Mouse (Mus musculus): ENCODE data around the gene Obscn. TPM values are rescaled to one million over a fixed set of nuclear protein-coding genes. Genes with fewer than 3 reads are reported as not detected.
A peak's percentile ranks its signal among the peaks of the same experiment; 100 is the strongest.

Gene Obscn
- polyA plus RNA-seq, 1 experiment from 2014 or later: 0.31 TPM

- Histone ChIP-seq H3K9me3 (ENCODE audit: low read length) (no peaks in the 10 kb centered on the region), H3K27ac (ENCODE audit: low read depth) (no peak overlapping the region), H3K9ac (replicated peaks) (no peak overlapping the region), H3K36me3 (replicated peaks; ENCODE audit: insufficient read depth, low read length) (no peaks in the 10 kb centered on the region), H3K4me2 (ENCODE audit: low read depth, low read length) (no peak overlapping the region), H3K4me1 (ENCODE audit: insufficient read depth) (peaks cover 4% of the 10 kb centered on the region; the same call in 1 of the 2 replicates), H3K4me3 (ENCODE audit: low read depth, low read length) (no peak overlapping the region), H3K27me3 (ENCODE audit: insufficient read depth, low read length) (peaks cover 46% of the 10 kb centered on the region)
- 39% methylated on average over 6 of the region's 6 CpGs for WGBS (ENCODE audit: insufficient replicate concordance)
- TF ChIP-seq CTCF (IDR thresholded peaks at IDR 0.05; ENCODE audit: low read depth) (no peak), EP300 (IDR thresholded peaks at IDR 0.05; ENCODE audit: low read depth) (no peak)
- ATAC-seq (no peak), DNase-seq (no peak)
These were observed 38.1 kb upstream of the Obscn start for GRCm38 (mm10) chr11:59174189-59174838.

GRCm38 (mm10) chr11:59170549-59170948 is 34.3 kb upstream of the Obscn start:
- H3K4me2 ChIP-seq (ENCODE audit: low read depth, low read length): no peak overlapping the region
- no peak for ATAC-seq
- H3K27ac ChIP-seq (ENCODE audit: low read depth): no peak overlapping the region
- TF ChIP-seq CTCF (IDR thresholded peaks at IDR 0.05; ENCODE audit: low read depth): no peak
- no peak overlapping the region for H3K4me3 ChIP-seq (ENCODE audit: low read depth, low read length)
- peaks cover 4% of the 10 kb centered on the region for H3K4me1 ChIP-seq (ENCODE audit: insufficient read depth)
- H3K9ac ChIP-seq (replicated peaks): no peak overlapping the region
- 83% methylated on average over 4 of the region's 4 CpGs for WGBS (ENCODE audit: insufficient replicate concordance)
- peaks cover 15% of the 10 kb centered on the region for H3K27me3 ChIP-seq (ENCODE audit: insufficient read depth, low read length)
- no peaks in the 10 kb centered on the region for H3K36me3 ChIP-seq (replicated peaks; ENCODE audit: insufficient read depth, low read length)
- no peaks in the 10 kb centered on the region for H3K9me3 ChIP-seq (ENCODE audit: low read length)
- DNase-seq: no peak

- peaks cover 7% of the 10 kb centered on the region; the same call in 1 of the 2 replicates for H3K27me3 ChIP-seq (ENCODE audit: insufficient read depth, low read length)
- peaks cover 11% of the 10 kb centered on the region for H3K4me1 ChIP-seq (ENCODE audit: insufficient read depth)
- 69% methylated on average over 3 of the region's 3 CpGs for WGBS (ENCODE audit: insufficient replicate concordance)
- H3K4me3 ChIP-seq (ENCODE audit: low read depth, low read length): no peak overlapping the region
- H3K27ac ChIP-seq (ENCODE audit: low read depth): no peak overlapping the region
- TF ChIP-seq EP300 (IDR thresholded peaks at IDR 0.05; ENCODE audit: low read depth): no peak
- TF ChIP-seq CTCF (IDR thresholded peaks at IDR 0.05; ENCODE audit: low read depth): no peak
- no peak for ATAC-seq
- no peak overlapping the region for H3K9ac ChIP-seq (replicated peaks)
- no peak for DNase-seq
- H3K36me3 ChIP-seq (replicated peaks; ENCODE audit: insufficient read depth, low read length): no peaks in the 10 kb centered on the region
- no peak overlapping the region for H3K4me2 ChIP-seq (ENCODE audit: low read depth, low read length)
- H3K9me3 ChIP-seq (ENCODE audit: low read length): no peaks in the 10 kb centered on the region
These were observed 33.6 kb upstream of the Obscn start for GRCm38 (mm10) chr11:59169807-59170206.

GRCm38 (mm10) chr11:59165616-59166241 is 29.5 kb upstream of the Obscn start:
- Histone ChIP-seq H3K4me2 (ENCODE audit: low read depth, low read length) (no peak overlapping the region), H3K4me1 (ENCODE audit: insufficient read depth) (peaks cover 32% of the 10 kb centered on the region), H3K36me3 (replicated peaks; ENCODE audit: insufficient read depth, low read length) (peaks cover 5% of the 10 kb centered on the region; the same call in 1 of the 2 replicates), H3K27me3 (ENCODE audit: insufficient read depth, low read length) (no peaks in the 10 kb centered on the region), H3K9me3 (ENCODE audit: low read length) (no peaks in the 10 kb centered on the region), H3K27ac (ENCODE audit: low read depth) (peak overlapping the region; percentile 100), H3K9ac (replicated peaks) (no peak overlapping the region), H3K4me3 (ENCODE audit: low read depth, low read length) (no peak overlapping the region)
- TF ChIP-seq EP300 (IDR thresholded peaks at IDR 0.05; ENCODE audit: low read depth) (peak; percentile 22; the same call in 1 of the 2 replicates), CTCF (IDR thresholded peaks at IDR 0.05; ENCODE audit: low read depth) (no peak)
- 51% methylated on average over 2 of the region's 2 CpGs for WGBS (ENCODE audit: insufficient replicate concordance)
- no peak for ATAC-seq
- no peak for DNase-seq

- Histone ChIP-seq H3K4me1 (ENCODE audit: insufficient read depth) (peaks cover 32% of the 10 kb centered on the region), H3K36me3 (replicated peaks; ENCODE audit: insufficient read depth, low read length) (peaks cover 7% of the 10 kb centered on the region; the same call in 1 of the 2 replicates), H3K4me2 (ENCODE audit: low read depth, low read length) (peak overlapping the region; percentile 75), H3K4me3 (ENCODE audit: low read depth, low read length) (peak overlapping the region; percentile 71), H3K9ac (replicated peaks) (peak overlapping the region; percentile 81), H3K27me3 (ENCODE audit: insufficient read depth, low read length) (no peaks in the 10 kb centered on the region), H3K9me3 (ENCODE audit: low read length) (no peaks in the 10 kb centered on the region), H3K27ac (ENCODE audit: low read depth) (peak overlapping the region; percentile 100)
- DNase-seq (peak; percentile 80), ATAC-seq (peak; percentile 39)
- TF ChIP-seq CTCF (IDR thresholded peaks at IDR 0.05; ENCODE audit: low read depth) (no peak), EP300 (IDR thresholded peaks at IDR 0.05; ENCODE audit: low read depth) (peak; percentile 97)
- 41% methylated on average over 9 of the region's 9 CpGs for WGBS (ENCODE audit: insufficient replicate concordance)
These were observed 28.2 kb upstream of the Obscn start for GRCm38 (mm10) chr11:59164384-59164783.

Measured in liver, postnatal 0 days (tissue).